Mouse (Mus musculus): ENCODE measurements around the gene Dnm3.

DNA sequence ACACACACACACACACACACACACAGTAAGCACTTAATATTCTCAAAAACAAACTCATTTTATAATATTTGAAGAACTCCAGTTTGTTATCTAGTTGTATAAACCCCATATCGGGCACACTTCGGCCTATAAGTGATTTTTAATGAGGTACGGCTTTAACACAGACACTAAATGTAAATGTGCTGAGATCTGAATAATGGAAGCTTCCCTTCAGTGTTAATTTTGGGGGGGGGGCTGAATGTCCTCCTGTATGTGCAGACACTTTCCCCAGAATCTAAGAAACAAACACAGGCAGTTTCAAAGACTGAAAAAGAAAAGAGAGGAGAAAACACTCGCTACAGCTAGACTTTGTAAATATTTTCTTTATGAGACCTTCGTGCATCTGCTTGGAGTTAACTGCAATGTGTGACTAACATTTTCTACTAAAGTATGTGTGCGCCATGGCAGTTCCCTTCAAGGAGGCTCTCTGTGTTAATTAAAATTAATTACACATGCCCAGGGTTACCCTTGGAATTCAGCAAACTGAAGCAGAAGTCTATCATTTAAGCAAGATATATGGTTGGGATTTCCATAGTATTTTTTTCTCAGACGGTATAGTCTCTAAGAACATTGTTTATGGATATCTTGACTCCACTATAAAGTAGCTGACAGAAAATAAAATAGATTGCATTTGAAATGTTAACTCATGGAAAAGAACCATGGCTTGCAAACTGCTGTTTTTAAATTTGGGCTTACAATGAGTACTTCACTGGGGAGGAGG is 356.2 kb downstream of the Dnm3 start:
- no peak for TF ChIP-seq CTCF (IDR thresholded peaks at IDR 0.05)
- no peak for TF ChIP-seq POLR2A (IDR thresholded peaks at IDR 0.05; ENCODE audit: insufficient read depth, low read depth, low read length)
- TF ChIP-seq EP300 (IDR thresholded peaks at IDR 0.05; ENCODE audit: insufficient read depth, low read depth, low read length) = no peak

All from heart, adult 2 months (tissue).